Comparison of ENCODE assay signal across 8 mouse cellular contexts in genomic region chr1:86339156-86339812, GRCm38 (mm10). TPM values are rescaled to one million over a fixed set of nuclear protein-coding genes. Genes with fewer than 3 reads are reported as not detected.
DNase-seq lines count a peak whose midpoint lies in the region; ATAC-seq and TF ChIP-seq lines count a peak whose summit lies in the region.

No protein-coding gene starts in this region.

- no peak overlapping the region for H3K4me2 ChIP-seq in heart, embryonic 14.5 days (ENCODE audit: low read length)
- no peak overlapping the region for H3K4me2 ChIP-seq in kidney, postnatal 0 days (ENCODE audit: low read length)
- no peak overlapping the region for H3K4me2 ChIP-seq in liver, embryonic 11.5 days

- no peak overlapping the region for H3K27ac ChIP-seq in bone marrow, adult 2 months (ENCODE audit: control insufficient read depth, insufficient read depth, low read depth, low read length, poor library complexity)
- H3K27ac ChIP-seq in heart, embryonic 14.5 days (replicated peaks in 1 of 2; ENCODE audit: control insufficient read depth in 1 of 2, insufficient read depth in 1 of 2, low read depth in 2 of 2, low read length in 2 of 2): no peak overlapping the region
- no peak overlapping the region for H3K27ac ChIP-seq in kidney, postnatal 0 days
- no peak overlapping the region for H3K27ac ChIP-seq in liver, embryonic 11.5 days (ENCODE audit: low read depth, low read length)

- peak; percentile 65 for TF ChIP-seq CTCF in bone marrow, adult 2 months (IDR thresholded peaks at IDR 0.05; ENCODE audit: control insufficient read depth, insufficient read depth, low read length)
- TF ChIP-seq CTCF in kidney, postnatal 0 days (IDR thresholded peaks at IDR 0.05; ENCODE audit: low read depth): peak; percentile 97

- no peaks in the 10 kb centered on the region for H3K9me3 ChIP-seq in heart, embryonic 14.5 days (ENCODE audit: control insufficient read depth, low read length)
- H3K9me3 ChIP-seq in kidney, postnatal 0 days (replicated peaks; ENCODE audit: low read length): no peaks in the 10 kb centered on the region
- H3K9me3 ChIP-seq in liver, embryonic 11.5 days (ENCODE audit: control insufficient read depth, low read length): no peaks in the 10 kb centered on the region

- ATAC-seq in CD4-positive, CD25-positive, alpha-beta regulatory T cell, adult 4 months: peak; percentile 59
- ATAC-seq in erythroblast, adult 5-6 weeks (replicated peaks; ENCODE audit: low FRiP score, poor library complexity, severe bottlenecking): peak; percentile 85
- ATAC-seq in heart, embryonic 14.5 days (ENCODE audit: insufficient number of reproducible peaks, insufficient read depth, low FRiP score, low read depth): 0 out of 2 replicates have a peak, but pooled peaks have one; percentile 43
- ATAC-seq in kidney, postnatal 0 days (replicated peaks; ENCODE audit: low FRiP score, low read depth): 0 out of 2 replicates have a peak, but pooled peaks have one; percentile 44
- ATAC-seq in liver, embryonic 11.5 days (replicated peaks; ENCODE audit: low FRiP score): peak; percentile 74

- peaks cover 2% of the 10 kb centered on the region for H3K4me1 ChIP-seq in bone marrow, adult 2 months (ENCODE audit: control insufficient read depth, insufficient read depth, low read length)
- no peaks in the 10 kb centered on the region for H3K4me1 ChIP-seq in heart, embryonic 14.5 days (ENCODE audit: control insufficient read depth in 2 of 2, insufficient read depth in 2 of 2, low read length in 2 of 2)
- H3K4me1 ChIP-seq in kidney, postnatal 0 days (replicated peaks; ENCODE audit: insufficient read depth, low read length): no peaks in the 10 kb centered on the region
- H3K4me1 ChIP-seq in liver, embryonic 11.5 days (replicated peaks; ENCODE audit: control insufficient read depth, insufficient read depth, low read length): no peaks in the 10 kb centered on the region

- WGBS in bone marrow, adult 2 months: 26% methylated on average over 4 of the region's 4 CpGs
- WGBS in heart, embryonic 14.5 days: 28% methylated on average over 4 of the region's 4 CpGs
- WGBS in kidney, postnatal 0 days: 32% methylated on average over 4 of the region's 4 CpGs
- 32% methylated on average over 4 of the region's 4 CpGs for WGBS in liver, embryonic 11.5 days

- H3K4me3 ChIP-seq in bone marrow, adult 2 months (replicated peaks; ENCODE audit: control insufficient read depth, low read depth, low read length): no peak overlapping the region
- H3K4me3 ChIP-seq in heart, embryonic 14.5 days (ENCODE audit: control insufficient read depth in 1 of 2, insufficient read depth in 1 of 2, low read depth in 1 of 2, low read length in 2 of 2): no peak overlapping the region
- H3K4me3 ChIP-seq in kidney, postnatal 0 days (replicated peaks; ENCODE audit: low read depth, low read length): no peak overlapping the region
- no peak overlapping the region for H3K4me3 ChIP-seq in liver, embryonic 11.5 days (ENCODE audit: low read depth, low read length)

- no peaks in the 10 kb centered on the region for H3K36me3 ChIP-seq in heart, embryonic 14.5 days (ENCODE audit: control insufficient read depth, insufficient read depth, low read length)
- no peaks in the 10 kb centered on the region for H3K36me3 ChIP-seq in kidney, postnatal 0 days (ENCODE audit: insufficient read depth, low read length)
- no peaks in the 10 kb centered on the region for H3K36me3 ChIP-seq in liver, embryonic 11.5 days (ENCODE audit: control insufficient read depth, insufficient read depth, low read length)

- H3K27me3 ChIP-seq in heart, embryonic 14.5 days (ENCODE audit: control insufficient read depth, insufficient read depth, low read length): no peaks in the 10 kb centered on the region
- H3K27me3 ChIP-seq in kidney, postnatal 0 days (ENCODE audit: insufficient read depth, low read length): no peaks in the 10 kb centered on the region
- H3K27me3 ChIP-seq in liver, embryonic 11.5 days (replicated peaks; ENCODE audit: control insufficient read depth, insufficient read depth, low read length): no peaks in the 10 kb centered on the region

- peak; percentile 94 for DNase-seq in kidney, postnatal 0 days (ENCODE audit: low spot score)
- DNase-seq in liver, embryonic 11.5 days (ENCODE audit: low spot score): peak; percentile 58
- DNase-seq in neural tube, embryonic 10.5 days (ENCODE audit: extremely low spot score, low spot score): peak; percentile 68
- peak; percentile 78 for DNase-seq in telencephalon, adult 2 months (ENCODE audit: low read depth, low spot score)

- TF ChIP-seq POLR2A in bone marrow, adult 2 months (IDR thresholded peaks at IDR 0.05; ENCODE audit: borderline replicate concordance, control insufficient read depth, low read depth, low read length): no peak

- H3K9ac ChIP-seq in heart, embryonic 14.5 days (ENCODE audit: low read length): no peak overlapping the region
- H3K9ac ChIP-seq in kidney, postnatal 0 days (ENCODE audit: low read depth, low read length): no peak overlapping the region
- H3K9ac ChIP-seq in liver, embryonic 11.5 days (ENCODE audit: low read depth, low read length): no peak overlapping the region

RNA-seq across cellular contexts. Expression of gene Ncl, which starts 19.9 kb away (rescaled TPM):
- polyA plus RNA-seq in CD4-positive, CD25-positive, alpha-beta regulatory T cell, adult 4 months (2017; shearing (Covaris generic)): 100 to 1,000 TPM; 304 to 334 TPM
- 330 and 503 TPM in 2 replicates for polyA plus RNA-seq in bone marrow, adult 2 months (2011; ENCODE audit: insufficient read depth, insufficient read length, low replicate concordance, missing spikeins)
- 120 and 123 TPM in 2 replicates for total RNA-seq in erythroblast, adult 5-6 weeks (2015; ENCODE audit: low replicate concordance)
- total RNA-seq in erythroblast, adult 5-6 weeks (2017; ENCODE audit: low replicate concordance): 80.3 and 144 TPM in 2 replicates
- 177 and 193 TPM in 2 replicates for polyA plus RNA-seq in heart, embryonic 14.5 days (2014; fragmentation: Nextera tagmentation; extraction: Ambion mirVana)
- polyA plus RNA-seq in kidney, postnatal 0 days (2015; fragmentation: Nextera tagmentation; extraction: Ambion mirVana): 295 and 332 TPM in 2 replicates
- 828 and 901 TPM in 2 replicates for polyA plus RNA-seq in liver, embryonic 11.5 days (2014; fragmentation: Nextera tagmentation; extraction: Ambion mirVana)

RNA-seq across cellular contexts. Expression of gene B3gnt7, which starts 36.7 kb away (rescaled TPM):
- polyA plus RNA-seq in CD4-positive, CD25-positive, alpha-beta regulatory T cell, adult 4 months (2017; shearing (Covaris generic)): not detected
- polyA plus RNA-seq in bone marrow, adult 2 months (2011; ENCODE audit: insufficient read depth, insufficient read length, low replicate concordance, missing spikeins): 0.63 and 2.4 TPM in 2 replicates
- total RNA-seq in erythroblast, adult 5-6 weeks (2015; ENCODE audit: low replicate concordance): 1.3 TPM in 1 of 2 replicates, not detected in the other
- not detected in 2 replicates for total RNA-seq in erythroblast, adult 5-6 weeks (2017; ENCODE audit: low replicate concordance)
- 2.4 and 3.5 TPM in 2 replicates for polyA plus RNA-seq in heart, embryonic 14.5 days (2014; fragmentation: Nextera tagmentation; extraction: Ambion mirVana)
- polyA plus RNA-seq in kidney, postnatal 0 days (2015; fragmentation: Nextera tagmentation; extraction: Ambion mirVana): 10.3 and 10.8 TPM in 2 replicates
- polyA plus RNA-seq in liver, embryonic 11.5 days (2014; fragmentation: Nextera tagmentation; extraction: Ambion mirVana): 8.9 TPM in 2 replicates
